Mouse (Mus musculus) left cerebral cortex, adult 18-20 months (tissue): ENCODE measurements around the gene Stx6. TPM values are rescaled to one million over a fixed set of nuclear protein-coding genes. Genes with fewer than 3 reads are reported as not detected.
A peak's percentile ranks its signal among the peaks of the same experiment; 100 is the strongest.

Source experiments
- DNase-seq, 2 experiments: peaks; one replicate each; pipeline ENCODE4 v3.0.0; 2021 to 2022; ENCODE audit warnings: low spot score in 2 of 2, mixed read lengths in 1 of 2
- total RNA-seq, 2 experiments: library from RNA; stranded (reverse); gene quantifications; 2 replicates each; pipeline ENCODE4 v1.2.3; 2021

Stx6 gene
- total RNA-seq, 2 experiments from 2014 or later: 116 to 119 TPM

- no peak for DNase-seq
Observed at GRCm38 (mm10) chr1:155205822-155206660, 47.5 kb downstream of the Stx6 start.

DNA sequence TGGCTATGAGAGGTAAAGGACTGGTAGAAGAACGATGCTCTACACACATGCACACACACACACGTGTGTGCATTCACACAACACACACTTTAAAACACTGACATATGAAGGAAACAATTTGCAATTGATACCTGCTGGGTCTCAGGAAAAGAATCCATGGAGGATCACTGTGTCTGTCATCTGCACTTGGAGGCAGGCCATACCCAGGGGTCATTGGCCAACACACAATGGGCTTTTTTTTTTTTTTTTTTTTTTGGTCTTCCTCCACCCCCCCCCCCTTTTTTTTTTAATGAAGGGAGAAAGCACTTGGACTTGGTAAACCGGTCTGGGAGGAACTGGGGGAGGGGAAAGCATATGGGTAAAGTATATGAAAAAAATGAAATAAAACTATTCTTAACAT, 49.3 kb downstream of the Stx6 start:
- DNase-seq: no peak

GRCm38 (mm10) chr1:155210011-155210763, 51.7 kb downstream of the Stx6 start:
- no peak for DNase-seq

- no peak for DNase-seq
Observed at GRCm38 (mm10) chr1:155211017-155211416, 52.5 kb downstream of the Stx6 start.

DNA sequence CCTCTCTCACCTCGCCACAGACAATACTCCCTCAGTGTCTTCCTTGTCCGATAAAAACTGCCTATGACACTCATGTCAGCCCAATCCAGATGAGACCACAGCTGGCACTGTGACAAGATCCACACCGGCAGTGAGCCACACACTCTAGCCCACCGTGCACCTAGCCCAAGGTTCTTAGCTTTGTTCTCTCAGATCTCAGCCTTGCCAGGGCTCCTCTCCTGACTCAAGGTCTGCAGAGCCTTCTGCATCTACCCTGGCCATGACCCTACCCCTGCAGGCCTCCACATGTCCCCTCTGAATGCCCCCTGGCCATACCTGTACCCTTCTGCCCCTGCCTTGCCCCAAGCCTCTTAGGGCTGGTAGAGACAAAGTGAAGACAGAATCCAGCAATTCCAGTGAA, 53.6 kb downstream of the Stx6 start:
- DNase-seq: no peak

DNA sequence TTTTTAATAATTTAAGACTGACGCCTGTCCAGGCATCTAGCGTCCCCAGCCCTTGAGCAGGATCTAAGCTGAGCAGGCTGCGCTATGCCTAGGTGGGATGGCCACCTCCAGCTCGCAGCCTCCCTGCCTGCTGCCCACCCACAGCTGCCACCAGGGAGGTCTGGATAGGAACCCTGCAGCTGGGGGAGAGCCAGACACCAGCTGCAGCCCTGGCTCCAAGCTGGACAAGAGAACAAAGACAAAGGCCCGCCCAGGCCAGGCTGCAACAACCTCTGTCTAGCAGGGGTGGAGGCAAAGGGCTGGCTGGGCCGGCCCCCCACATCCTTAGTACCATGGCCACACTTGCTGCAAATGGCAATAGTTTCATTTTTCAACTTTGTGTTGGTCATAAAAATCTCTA, 54.0 kb downstream of the Stx6 start:
- no peak for DNase-seq

GRCm38 (mm10) chr1:155212936-155213774, 54.6 kb downstream of the Stx6 start:
- DNase-seq: no peak

GRCm38 (mm10) chr1:155213912-155214311, 55.4 kb downstream of the Stx6 start:
- DNase-seq: no peak

- peak; percentile 76 to 78 for DNase-seq
Observed at GRCm38 (mm10) chr1:155215066-155215764, 56.7 kb downstream of the Stx6 start.

DNA sequence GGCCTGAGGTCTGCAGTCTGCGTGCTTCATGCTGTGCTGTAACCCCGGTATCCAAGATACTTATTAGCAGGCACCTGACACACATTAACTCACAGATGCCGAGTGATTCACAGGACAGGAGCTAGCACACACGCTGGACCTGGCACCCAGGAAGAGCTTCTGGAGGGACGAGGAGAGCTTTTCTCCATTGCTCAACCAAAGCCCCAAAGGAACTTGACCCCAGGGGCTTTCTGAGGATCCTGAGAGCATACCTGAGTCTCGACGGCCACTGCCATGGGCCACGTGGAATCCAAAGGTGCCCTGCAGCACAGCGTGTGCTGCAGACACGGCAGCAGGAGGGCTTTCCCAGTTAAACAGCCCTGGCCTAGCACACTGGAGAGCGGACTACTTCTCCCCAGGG, 57.8 kb downstream of the Stx6 start:
- DNase-seq: no peak

- DNase-seq: no peak
Observed at GRCm38 (mm10) chr1:155216844-155217243, 58.3 kb downstream of the Stx6 start.

DNA sequence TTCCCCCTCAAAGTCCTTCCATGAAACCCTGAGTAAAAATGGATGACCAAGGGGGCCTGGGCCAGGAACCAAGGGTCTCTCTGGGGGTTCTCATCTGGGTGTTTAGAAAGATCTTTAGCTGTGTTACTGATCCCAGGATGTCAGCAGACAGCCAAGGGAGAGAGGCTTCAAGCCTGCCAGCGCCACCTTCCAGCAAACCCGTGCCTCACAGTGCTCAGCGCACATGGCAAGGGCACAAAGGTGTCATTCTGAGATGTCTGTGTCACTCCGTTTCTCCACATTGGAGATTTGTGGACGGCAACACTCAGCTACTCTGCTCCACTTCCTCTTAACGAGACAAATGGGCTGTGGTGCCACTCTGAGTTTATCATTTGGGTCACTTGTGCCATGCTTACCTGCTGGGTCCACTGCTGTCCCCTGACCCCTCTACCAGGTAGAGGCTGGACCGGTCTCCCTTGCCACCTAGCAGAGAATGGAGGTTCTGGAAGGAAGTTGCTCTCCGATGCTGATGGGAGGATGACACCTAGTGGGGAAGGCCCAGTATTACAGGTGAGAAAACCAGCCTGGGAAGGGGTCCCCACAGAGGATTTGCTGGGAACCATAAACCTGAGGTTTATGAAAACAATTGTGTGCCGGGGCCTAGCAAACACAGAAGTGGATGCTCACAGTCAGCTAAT, 59.5 kb downstream of the Stx6 start:
- DNase-seq: peak; percentile 63 to 68

GRCm38 (mm10) chr1:155218924-155219323, 60.4 kb downstream of the Stx6 start:
- DNase-seq: no peak

DNA sequence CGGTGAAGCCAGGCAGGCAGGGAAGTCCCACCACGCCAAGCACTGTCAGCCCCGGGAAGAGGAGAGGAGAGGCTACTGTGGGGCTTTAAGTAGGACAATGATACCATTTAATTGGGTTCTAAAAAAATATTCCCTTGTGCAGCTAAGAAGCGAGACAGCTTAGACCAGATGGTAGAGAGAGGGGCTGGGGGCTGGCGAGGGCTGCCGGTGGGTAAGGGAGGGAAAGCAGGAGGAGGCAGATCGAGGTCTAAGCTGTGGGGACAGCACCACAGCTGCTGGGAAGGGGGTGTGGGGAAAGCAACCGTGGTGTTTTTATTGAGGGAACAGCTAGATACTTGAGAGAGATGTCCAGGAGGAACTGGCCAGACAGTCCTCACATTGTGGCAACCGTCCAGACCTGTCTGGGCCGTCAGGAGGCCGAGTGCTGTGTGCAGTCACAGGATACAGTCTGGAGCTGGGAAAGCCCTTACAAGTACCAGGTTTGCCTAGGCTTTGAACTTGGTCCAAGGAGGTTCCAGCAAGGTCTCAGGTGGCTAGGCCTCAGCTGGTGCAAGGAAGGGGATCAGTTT, 63.7 kb downstream of the Stx6 start:
- no peak for DNase-seq

GRCm38 (mm10) chr1:155223036-155223435, 64.5 kb downstream of the Stx6 start:
- DNase-seq: no peak

GRCm38 (mm10) chr1:155223849-155224554, 65.5 kb downstream of the Stx6 start:
- DNase-seq: peak; percentile 81 to 84

DNA sequence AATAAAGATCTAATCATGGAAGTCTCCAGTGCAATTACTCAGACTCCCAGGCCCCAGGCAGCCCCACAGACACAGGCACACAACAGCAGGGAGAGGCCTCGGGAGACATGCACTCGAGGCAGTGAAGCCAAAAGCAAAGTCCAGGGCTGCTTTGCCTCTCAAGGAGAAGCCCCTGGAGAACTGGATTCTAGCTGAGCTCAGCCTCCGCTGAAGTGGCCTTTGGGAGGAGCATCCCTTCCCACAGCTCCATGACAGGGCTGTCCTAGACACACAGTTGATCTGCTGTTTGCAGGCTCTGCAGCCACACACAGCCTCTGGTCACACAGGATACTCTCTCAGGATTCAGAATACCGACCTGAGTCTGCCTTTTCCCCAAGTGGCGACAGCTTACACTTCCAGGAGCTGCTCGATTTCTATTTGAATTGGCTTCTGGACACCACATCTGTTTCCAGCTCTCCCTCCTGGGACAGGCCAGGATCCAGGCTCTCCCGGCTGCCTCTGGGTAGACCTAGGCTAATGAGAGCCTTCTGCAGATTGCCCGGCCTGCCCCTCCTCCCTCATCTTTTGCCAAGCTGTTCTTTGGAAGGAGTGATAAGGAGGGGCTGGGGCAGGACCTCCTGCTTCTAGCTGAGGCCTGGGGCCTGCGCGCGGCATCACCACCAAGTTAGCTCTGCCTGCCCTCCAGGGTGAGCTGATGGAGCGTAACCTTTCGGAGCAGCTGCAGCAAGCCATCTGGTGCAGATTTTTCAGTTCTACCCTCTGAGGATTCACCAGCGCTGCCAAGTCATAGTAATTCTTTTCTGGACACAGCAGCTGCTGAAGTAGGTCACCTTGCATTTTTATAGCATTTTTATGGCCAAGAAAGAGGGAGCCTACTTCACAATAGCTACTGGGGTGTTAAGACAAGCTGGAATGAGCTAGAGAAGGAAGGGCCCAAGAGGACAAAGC, 71.2 kb downstream of the Stx6 start:
- DNase-seq: no peak

GRCm38 (mm10) chr1:155232385-155232784, 73.9 kb downstream of the Stx6 start:
- no peak for DNase-seq
